Mouse (Mus musculus): Measurements from ENCODE around the gene 2900011O08Rik.
"Not testable (repeated sequence)": the region's sequence is repeated elsewhere in the genome, so short reads cannot be mapped to it uniquely, and the experiment has no call there.

The 2900011O08Rik gene

DNA sequence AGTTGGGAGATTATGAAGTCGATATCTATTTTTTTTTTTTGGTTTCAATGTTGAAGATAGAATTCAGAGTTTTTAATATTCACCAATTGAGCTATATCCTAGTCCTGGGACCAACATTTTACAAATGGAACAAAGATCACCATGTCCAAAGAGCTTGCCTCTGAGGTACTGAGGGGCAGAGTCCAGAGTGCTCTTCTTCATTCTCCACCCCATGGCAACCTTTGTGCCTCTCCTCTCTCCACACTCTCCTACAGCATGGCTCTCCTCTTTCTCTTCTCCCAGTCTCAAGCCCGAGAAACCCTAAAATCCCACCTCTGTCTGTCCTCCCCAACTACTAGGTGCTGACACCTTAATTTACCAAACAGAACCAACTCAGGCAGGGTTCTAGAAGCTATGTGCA is 18.3 kb downstream of the 2900011O08Rik start:
- DNase-seq (ENCODE audit: low spot score), result no peak

DNA sequence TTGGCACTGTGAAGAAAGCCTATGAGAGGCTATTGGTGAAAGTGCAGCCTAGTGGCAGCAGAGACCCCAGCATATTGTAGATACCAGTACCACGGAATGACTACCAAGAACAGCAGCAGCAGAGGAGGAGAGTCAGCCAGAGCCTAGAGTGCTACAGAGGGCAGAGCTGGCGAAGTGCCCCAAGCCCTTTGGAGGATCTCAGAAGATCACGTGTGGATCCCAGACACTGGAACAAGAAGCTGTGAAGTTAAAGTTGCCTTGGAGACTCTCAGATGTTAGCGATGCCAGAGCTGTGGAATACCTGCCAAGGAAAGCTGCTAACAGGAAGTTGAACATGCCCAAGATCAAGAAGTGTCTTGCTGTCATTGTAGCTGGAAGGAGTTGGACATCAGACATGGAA is 18.9 kb downstream of the 2900011O08Rik start:
- no peak for DNase-seq (ENCODE audit: low spot score)

DNA sequence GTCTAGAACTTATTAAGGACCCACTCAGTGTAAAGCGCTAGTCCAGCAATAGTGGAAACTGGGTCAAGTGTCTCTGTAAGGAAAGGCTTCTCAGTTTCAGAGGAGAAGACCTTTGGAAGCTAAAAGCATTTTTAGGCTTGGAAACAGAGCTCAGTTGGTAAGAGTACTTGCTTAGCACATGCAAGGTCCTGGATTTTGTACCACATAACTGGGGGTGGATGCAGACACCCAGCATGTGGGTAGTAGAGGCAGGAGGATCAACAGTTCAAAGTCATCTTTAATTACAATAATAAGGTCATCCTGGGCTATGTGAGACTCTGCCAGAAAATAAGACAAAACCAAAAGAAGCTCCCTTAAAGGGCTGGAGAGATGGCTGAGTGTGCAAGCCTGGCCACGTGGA is 21.7 kb downstream of the 2900011O08Rik start:
- no peak for DNase-seq (ENCODE audit: low spot score)

DNA sequence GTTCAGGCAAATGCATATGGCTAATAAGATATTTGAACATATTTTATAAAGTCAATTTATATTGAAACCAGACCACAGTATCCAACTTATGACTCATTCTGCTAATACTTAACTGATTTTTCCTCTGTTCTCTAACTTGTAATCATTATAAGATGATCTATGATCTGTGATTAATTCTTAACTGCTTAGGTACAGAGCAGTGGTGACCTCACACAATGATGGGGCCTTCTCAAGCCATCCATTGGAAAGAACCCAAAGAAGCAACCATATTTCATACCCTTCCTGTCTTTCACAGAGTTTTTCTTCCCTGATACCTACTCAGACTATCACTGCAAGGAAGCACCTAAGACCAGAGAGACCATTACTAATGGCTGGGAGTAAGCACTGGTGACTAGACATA is 22.3 kb downstream of the 2900011O08Rik start:
- no peak for DNase-seq (ENCODE audit: low spot score)

DNA sequence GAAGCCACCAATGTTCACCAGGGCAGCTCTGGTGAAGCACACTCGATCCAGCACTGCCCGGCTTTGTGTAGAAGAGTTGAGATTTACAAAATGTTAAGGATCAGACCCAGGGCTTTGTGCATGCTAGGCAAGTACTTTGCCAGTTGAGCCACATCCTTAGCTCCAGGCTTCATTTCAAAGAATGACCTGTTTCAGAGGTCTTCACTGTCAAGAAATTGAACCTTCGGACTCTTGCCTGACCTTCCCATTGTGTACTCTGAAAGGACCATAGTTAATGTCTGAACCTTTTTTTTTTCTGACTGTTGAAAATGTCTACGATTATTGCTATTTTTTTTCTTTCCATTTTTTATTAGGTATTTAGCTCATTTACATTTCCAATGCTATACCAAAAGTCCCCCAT is 23.6 kb downstream of the 2900011O08Rik start:
- DNase-seq (ENCODE audit: low spot score), result no peak

DNA sequence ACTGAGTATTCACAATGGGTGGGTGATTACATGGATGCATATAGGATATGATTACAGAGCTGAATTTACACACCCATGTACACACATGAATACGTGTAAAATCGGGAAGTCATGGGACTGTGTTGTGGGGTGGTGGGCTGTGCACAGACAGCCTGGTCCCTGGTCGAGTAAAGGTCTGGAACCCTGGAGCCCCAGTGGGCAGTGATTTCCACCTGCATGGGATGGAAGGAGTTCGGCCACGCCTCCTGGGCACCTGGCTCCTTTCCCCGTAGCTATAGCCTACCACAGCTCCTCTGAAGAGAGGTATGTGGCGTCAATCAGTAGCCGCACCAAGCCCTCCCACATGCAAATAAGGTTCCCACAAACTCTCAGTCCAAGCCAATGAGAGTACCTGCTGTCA is 30.9 kb downstream of the 2900011O08Rik start:
- DNase-seq (ENCODE audit: low spot score), result no peak

DNA sequence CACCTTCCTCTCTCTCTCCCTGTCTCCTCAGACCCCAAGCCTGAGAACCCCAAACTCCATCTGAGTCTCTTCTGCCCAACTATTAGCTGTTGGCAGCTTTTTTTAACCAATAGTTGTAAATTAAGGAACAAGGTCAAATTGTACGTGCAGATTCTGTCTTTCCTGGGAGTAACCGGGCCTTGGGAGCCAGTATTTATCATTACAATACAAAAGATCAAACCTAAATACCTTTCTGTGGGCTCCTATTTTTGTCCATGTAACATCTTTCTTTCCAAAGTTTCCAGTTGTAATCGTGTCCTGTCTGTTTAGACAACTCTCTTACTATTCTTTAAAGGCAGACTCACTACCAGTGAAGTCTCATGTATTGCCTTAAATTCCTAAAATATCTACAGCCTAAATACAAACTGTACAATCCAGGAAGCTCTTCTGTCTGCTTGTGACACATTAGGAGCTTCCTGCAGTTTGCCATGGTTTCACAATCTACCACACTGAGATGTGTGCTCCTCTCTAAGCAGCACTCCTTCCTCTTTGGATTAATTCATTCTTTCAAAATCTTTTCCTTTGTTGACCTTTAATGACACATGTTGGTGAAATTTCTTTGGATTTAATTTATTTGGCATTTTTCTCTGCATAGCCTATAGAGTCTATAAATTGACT is 34.9 kb downstream of the 2900011O08Rik start:
- no peak for DNase-seq (ENCODE audit: low spot score)

DNA sequence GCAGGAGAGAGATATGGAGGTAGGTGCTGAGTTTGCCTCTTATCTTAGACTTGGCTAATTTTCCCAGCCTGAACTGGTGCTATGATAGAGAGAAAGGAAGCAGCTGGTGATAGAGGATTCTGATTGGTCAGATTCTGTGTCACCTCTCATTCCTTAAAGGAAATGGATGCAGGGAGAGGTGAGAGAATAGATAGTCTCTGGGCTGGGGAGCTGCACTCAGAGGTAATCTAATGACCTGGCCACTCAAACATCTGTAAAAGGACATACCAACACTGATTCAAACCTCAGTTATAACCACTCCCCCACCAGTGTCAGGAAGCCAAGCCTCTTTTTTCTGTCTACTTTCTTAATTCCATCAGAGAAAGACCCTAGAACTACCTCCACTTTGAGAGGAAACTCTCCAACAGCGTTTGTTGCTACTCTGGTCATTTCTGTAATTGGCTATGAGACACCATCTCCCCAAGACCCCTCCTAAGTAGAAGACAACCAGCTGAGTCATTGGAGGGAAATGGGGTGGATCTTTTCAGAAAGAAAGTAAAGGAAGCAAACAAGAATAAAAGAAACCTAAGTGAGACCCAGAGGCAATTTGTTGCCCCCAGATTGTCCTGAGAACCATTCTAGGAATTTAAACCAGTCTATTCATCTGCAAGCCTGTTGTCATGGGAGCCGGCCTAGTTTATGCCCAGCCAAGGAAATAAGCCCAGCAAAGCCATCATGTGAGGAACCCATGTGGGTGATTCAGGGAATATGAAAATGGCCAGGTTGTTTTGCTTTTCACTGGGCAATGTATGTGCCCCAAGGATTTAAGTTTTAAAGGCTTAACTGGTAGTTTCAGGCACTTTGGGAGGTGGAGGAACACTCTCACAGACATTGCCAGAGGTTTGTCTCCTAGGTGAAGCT is 38.9 kb downstream of the 2900011O08Rik start:
- DNase-seq (ENCODE audit: low spot score), result no peak

DNA sequence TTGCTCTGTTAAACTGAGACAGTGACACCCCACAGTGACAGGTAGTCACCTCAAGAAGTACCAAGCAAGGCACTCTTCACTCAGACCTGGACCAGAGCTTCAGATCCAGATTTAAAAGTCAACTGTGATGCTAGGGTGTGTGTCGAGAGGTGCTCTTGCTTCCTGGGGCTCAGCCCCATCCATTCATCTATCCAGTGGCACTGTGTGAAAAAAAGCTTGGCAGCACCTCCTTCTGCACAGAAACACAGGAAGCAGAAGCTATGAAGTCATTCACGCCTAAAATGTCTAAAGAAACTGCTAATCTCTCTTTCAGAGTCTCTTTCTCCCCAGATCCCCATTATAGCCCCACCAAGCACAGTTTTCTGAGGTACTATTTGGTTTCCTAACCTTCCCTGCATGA is 42.7 kb downstream of the 2900011O08Rik start:
- DNase-seq (ENCODE audit: low spot score), result no peak

DNA sequence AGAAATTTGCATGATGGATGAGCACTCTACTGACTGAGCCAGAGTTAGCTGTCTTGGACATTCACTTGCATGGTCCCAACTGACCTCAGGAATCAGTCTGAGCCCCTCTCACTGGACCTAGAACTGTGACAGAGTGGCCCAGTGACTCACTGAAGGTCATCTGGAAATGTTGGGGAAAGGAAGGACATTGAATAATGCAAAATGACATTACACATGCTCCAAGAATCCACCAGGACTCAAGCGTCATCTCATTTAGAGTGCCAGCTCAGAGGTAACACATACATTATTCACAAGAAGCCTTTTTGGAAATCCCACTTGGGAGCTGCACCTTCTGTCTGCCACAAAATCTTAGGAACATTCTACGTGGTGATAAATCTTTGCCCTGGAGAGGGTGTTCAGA is 43.4 kb downstream of the 2900011O08Rik start:
- DNase-seq (ENCODE audit: low spot score), result no peak

DNA sequence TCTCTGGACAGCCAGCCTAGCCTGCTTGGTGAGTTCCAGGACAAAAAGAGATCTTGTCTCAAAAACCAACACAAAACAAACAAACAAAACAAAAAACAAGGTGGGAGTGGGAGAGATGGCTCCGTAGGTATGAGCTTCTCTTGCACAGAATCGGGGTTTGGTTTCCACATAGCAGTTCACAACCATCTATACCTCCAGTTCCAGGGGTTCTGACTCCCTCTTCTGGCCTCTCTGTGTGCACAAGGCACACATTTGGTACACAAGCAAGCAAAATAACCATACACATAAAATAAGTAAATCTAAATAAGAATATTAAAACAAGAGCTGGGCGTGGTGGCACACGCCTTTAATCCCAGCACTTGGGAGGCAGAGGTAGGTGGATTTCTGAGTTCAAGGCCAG is 44.2 kb downstream of the 2900011O08Rik start:
- no peak for DNase-seq (ENCODE audit: low spot score)

DNA sequence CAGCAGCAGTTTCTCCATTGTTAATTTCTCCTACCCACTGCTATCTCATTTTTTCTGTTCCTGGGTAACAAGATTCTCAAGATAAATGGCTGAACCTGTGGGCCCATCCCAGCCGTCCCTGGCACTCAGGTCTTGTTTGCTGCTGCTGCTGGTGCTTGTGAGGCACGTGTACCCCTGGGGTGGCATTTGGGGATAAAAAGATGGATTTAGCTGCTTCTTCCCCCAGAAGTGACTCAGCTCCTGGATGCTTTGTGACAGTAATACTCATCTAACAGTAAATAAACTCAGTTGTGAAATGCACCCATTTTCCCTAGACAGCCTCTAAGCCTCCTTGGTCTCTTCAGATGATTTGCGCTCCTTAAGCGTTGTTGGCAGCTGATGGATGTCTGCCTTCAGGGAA is 46.7 kb downstream of the 2900011O08Rik start:
- DNase-seq (ENCODE audit: low spot score), result no peak

DNA sequence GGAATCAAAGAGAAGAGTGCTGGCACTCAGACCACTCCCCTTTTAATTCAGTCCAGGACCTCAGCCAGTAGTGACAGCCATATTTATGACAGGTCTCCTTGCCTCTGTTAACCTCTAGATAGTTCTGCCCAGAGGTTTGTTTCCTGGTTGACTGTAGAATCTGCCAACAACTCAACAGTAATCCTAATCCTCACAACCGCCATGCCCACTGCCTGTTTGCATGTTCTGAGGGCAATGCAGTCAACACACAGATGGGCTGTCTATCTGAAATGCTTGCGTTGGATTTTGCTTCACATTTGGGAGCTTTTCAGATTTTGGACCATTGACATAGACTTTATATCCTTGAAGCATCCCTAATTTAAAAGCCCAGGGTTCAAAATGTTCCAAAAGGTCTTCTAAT is 56.0 kb downstream of the 2900011O08Rik start:
- no peak for DNase-seq (ENCODE audit: low spot score)

DNA sequence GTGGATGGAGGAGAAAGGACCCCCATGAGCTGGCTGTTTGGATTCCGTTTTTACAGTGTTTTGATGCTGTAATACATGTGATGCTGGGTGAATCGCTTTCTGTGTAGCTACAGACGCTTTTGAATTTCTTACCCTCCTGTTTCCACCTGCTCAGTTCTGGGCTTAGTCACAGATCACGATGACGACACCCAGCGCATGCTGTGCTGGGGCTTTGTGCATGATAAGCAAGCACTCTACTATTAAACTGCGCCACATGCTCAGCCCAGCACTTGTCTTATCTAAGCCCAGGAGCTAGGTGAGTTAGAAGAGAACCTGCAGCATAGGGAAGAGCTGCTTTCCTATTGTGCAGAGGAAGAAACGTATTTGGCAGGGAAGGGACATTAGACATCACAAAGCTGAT is 58.3 kb downstream of the 2900011O08Rik start:
- DNase-seq (ENCODE audit: low spot score), result no peak

DNA sequence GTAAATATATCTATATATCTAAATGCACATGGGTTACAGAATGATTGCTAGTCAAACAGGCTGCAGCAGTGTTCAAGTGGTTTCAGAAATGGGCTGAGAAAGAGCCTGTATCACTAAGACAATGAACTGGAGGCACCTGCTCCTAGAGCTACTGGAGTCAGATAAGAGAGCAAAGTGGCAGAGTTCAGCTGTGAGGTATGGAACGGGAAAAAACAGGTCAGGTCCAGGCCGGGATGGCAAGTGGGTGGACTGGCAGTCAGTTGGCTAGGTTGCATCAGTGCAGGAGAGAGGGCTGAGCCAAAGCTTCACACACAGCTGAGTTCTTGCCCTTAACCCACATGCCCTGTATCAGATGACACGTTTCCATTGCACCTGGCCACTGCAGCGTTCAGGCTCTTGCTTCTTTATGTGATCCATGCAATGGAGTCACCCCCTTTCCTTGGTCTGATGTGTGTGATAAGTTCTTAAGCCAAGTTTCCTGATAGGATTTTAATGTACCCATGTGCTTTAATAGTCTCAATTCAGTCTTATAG is 59.9 kb downstream of the 2900011O08Rik start:
- DNase-seq (ENCODE audit: low spot score), result no peak

DNA sequence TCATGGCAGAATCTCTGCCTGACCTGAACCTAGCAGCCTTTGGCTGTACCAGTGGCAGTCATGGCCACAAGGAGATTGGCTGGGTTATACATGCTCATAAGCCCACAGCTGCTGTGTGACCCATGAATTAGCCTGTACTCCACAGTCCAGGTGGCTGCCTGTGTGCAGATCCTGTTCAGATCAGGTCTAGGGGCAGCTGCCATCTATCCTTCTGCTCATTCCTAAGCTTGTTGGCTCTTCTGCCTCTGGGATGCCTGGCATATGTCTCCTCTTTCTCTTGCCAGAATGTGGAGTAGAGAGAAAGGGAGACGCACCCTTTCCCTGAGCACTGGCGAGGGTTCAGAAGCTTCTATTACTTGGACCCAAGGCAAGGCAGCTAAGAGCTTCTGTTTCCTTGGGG is 65.8 kb downstream of the 2900011O08Rik start:
- no peak for DNase-seq (ENCODE audit: low spot score)

DNA sequence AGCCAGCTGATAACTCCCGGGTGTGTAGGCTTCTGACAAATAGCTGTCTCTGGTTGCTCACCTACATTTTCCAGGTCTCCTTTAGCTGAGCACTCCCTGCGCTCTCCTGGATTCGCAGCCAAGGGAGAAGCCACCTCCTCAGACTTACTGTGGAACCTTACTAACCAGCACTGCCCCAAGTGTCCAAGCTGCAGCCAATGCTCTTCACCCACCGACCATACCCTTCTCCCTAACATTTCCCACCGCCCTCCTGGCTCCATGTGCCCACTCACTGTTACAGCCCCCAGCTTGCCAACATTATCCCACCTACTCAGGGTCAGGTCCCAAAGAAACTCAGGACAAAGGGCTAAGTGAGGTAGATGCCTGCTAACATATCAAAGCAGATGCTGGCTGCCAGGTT is 66.7 kb downstream of the 2900011O08Rik start:
- DNase-seq (ENCODE audit: low spot score), result no peak

DNA sequence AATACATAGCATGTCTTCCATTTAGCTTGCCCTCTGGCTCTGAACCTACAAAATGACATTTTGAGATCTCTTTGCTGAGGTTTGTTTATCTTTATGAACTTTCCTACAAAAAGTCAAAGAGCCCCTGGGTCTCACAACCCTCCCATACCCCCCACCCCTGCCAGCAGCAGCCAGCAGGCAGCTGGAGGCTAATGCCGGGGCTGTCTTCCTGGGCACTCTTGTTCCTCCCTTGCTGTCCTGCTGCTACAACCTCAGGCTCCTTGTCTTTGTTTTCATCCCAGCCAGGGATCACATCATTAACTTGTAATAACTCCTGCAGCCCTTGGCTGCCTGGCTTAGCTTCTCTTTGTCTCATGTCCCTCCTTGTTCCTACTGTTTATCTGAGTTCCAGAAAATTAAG is 68.9 kb downstream of the 2900011O08Rik start:
- no peak for DNase-seq (ENCODE audit: low spot score)

DNA sequence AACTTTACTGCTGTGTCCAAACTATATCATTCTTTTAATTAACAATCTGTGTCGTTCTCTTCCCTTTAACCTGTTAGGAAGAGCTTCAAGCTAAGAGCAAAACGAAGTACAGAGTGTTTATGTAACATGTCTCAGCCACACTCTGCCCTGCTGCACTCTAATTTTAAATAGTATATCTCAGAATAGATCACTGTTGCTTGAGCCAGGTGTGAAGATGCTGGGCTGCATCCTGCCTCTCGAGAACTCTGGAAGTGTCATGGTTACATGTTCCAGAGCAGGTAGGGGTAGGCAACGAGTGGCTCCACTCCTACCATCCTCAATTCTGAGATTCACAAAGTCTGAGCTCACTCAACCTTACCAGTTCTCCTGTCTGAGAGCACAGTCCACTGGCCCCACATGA is 70.3 kb downstream of the 2900011O08Rik start:
- DNase-seq (ENCODE audit: low spot score), result no peak

DNA sequence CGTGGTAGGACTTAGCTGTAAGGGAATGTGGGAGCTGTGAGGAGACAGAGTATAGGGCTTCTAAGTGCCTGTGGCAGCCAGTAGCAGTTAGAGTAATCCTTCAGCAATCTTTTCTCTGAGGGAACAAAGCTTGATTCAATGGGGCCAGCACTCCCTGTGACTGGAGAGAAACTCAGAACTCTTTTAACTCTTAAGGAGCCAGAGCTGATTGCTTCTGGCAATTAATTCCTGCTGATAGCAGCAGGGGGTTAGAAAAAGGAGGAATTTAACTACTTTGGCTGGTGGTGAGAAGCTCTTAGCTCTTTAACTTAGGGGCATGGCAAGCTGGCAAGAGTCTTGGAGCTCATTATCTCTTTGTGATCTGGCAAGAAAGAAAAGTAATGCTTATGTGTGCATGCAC is 72.1 kb downstream of the 2900011O08Rik start:
- DNase-seq (ENCODE audit: low spot score), result no peak

DNA sequence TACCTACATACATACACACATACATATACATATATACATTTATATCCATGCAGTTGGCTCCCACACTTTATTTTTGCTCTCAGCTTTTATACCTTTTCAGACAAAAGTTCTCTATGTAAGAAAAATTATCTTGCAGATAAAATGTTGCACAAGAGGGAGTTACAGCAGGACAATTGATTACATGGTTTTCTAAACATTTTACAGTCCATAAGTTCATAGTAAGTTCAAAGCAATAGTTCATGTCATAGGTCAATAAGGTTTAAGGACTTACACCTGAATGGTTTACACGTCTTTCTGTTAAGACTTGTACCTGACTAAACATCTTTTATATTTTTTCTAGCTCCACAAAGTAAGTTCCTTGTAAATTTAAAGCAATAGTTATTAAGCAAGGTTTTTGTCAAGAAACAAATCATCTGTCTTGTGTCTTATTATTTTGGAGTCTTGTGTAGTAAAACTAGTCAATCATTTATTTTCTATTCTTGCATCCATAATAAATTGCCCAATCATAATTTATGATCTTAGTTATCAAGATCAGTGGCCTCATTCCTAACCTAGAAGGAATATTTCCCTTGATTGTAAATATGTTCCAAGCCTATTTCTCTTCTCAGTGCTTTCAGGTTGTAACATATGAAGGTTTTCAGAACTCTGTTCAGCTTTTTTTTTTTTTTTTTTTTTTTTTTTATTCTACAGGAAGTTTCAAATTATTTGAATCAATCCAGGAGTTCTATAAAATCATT is 72.9 kb downstream of the 2900011O08Rik start:
- no peak for DNase-seq (ENCODE audit: low spot score)

DNA sequence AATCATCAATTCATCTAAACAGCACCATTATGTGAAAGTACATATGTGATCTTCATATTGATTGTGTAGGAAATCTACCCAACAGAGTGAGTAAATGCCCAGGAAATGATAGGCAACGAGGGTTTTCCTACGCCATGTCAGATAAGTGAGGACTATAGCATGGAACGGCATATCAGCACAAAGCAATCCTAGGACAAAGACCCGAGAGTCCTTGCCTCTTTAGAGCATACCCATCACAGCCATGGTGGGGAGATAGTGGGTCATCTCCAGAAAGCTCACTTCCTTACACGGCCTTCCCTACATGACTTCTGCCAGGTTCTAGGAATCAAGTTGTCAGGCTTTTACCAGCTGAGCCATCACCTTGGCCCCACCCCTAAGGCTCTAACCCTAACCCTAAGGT is 73.5 kb downstream of the 2900011O08Rik start:
- no peak for DNase-seq (ENCODE audit: low spot score)

DNA sequence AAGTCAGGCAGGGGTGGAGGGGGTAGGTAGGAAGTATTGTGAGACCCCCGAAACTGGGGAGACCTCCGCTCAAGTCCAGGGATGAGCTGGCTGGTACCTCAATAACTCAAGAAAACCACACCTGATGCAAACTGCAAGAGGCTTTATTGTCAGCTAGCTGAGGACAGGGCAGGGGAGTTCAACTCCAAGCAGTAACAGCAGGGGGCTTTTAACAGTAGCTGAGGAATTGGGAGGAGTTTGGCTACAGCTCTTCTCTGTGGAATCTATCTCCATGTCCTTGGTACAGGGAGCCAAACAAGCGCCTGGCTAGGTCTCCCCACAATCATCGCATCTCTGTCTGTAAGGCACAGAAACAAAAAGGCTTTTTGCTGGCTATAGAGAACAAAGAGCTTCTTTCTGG is 80.2 kb downstream of the 2900011O08Rik start:
- DNase-seq (ENCODE audit: low spot score), result not testable (repeated sequence)
